Mouse (Mus musculus): ENCODE data around the gene Gsto1. TPM values are rescaled to one million over a fixed set of nuclear protein-coding genes. Genes with fewer than 3 reads are reported as not detected.
A peak's percentile ranks its signal among the peaks of the same experiment; 100 is the strongest.

Gsto1 gene
- total RNA-seq, 2 experiments from 2014 or later = 45.3 to 52.3 TPM

- no peak for DNase-seq
Observed at GRCm38 (mm10) chr19:47857957-47858942, 3.5 kb downstream of the Gsto1 start.

GRCm38 (mm10) chr19:47859180-47859579, 4.4 kb downstream of the Gsto1 start:
- no peak for DNase-seq

DNA sequence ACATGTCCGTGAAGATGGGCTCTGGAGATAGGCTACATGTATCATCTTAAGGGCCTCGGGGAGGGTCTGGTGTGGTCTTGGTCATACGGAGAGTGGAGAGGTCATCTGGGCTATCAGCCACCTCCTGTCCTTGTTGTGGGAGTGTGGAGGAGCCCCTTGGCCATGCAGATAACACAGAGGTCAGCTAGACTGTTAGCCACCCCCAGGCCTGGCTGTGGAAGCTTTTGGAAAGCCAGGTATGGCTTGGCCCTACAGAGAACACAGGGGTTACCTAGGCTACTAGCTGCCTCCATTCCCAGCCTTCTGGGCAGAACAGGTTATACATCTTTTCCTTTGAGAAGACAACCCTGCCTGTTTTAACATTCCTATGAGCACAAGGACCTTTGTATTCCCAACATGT, 7.8 kb downstream of the Gsto1 start:
- DNase-seq = no peak

DNA sequence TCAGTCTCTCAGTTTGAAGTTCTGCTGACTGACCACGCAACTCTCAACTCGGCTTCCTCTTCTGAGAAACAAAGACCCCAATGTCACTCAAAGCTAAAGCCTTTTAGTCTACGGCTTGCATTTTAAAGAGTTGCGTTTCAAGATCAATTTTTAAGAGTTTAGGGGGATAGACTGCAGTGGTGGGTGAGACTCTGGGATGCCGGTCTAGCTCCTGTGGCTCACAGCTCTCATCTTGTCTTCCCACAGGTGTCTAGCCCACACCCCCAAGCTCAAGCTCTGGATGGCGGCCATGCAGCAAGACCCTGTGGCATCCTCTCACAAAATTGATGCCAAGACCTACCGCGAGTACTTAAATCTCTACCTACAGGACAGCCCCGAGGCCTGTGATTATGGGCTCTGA, 9.3 kb downstream of the Gsto1 start:
- no peak for DNase-seq

DNA sequence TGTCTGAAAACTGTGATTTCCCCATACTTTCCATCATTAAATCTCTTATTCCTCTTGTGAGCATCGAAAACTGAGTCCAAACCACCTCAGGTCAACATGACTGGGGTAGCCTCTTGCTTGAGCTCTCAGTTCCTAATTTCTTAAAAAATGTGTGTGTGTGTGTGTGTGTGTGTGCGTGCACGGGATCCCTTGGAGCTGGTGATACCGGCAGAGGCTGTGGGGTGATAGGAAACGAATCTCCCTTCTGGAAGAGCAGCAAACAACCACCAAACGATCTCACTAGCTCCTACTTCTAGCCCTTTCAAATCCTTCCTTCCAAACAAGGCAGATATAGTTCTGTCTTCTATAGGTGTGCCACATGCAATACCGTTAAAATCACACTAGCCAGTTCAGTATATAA, 10.0 kb downstream of the Gsto1 start:
- no peak for DNase-seq

- DNase-seq = peak; percentile 96
Observed at GRCm38 (mm10) chr19:47865353-47865947, 10.7 kb downstream of the Gsto1 start, which contains the start of gene Gsto2. Gene Gsto2, plus strand, starts transcription at chr19:47865534.

DNA sequence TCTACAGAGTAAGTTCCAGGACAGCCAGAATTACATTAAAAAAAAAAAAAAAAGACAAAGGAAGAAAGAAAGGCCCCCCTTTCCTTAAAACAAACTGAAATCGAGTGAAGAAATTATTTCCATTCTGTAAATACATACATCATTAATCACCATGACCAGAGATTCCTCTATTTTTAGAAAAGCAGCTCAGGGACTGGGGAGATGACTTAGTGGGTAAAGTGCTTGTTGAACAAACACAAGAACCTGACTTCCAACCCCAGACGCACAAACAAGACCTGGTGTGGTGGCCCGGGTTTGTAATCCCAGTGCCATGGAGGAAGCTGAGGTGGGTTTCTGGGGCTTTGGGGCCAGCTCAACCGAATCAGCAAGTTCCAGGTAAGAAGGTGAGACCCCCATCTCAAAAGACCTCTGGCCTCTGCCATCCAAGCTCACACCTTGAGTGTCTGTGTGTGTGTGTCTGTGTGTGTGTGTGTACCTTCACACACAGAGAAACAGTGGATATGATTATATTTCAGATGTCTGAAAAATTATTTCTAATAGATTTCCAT, 12.9 kb downstream of the Gsto1 start:
- no peak for DNase-seq

DNA sequence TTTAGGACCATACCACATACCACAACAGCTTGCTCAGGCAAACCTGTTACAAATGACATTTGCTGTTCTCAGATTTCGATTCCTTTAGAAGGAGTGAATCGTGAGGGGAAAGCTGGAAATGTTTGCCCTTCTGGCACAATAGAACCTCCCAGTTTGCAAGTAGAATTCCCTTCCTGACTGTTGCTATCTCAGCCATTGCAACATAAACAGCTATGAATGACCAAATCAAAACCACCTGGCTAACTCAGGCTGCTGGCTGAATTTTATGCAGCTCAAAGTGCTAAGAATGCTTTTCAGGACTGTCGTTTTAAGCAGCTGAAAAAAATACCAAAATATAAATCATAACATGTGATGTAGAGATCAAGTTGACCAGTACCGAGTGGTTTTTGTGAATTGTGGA, 14.2 kb downstream of the Gsto1 start:
- no peak for DNase-seq

DNA sequence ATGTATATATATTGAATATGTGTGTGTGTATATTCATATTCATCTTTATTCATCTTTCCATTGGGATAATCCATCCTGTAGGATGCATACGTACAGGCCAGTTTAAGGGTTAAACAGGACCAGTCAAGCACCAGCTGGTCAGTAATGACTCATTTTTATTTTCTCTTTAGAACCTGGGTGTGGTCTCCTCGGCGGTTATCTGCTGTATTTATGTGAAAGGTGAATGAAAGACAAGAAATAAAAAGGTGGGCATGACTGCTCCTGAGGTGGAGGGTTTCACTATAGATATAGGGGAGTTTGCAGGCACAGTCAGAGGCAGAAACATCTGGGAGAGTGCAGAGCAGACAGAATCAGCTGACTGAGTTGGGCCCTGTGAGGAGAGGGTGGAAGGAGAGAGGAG, 14.7 kb downstream of the Gsto1 start:
- no peak for DNase-seq

GRCm38 (mm10) chr19:47870102-47870666, 15.4 kb downstream of the Gsto1 start:
- DNase-seq = no peak

DNA sequence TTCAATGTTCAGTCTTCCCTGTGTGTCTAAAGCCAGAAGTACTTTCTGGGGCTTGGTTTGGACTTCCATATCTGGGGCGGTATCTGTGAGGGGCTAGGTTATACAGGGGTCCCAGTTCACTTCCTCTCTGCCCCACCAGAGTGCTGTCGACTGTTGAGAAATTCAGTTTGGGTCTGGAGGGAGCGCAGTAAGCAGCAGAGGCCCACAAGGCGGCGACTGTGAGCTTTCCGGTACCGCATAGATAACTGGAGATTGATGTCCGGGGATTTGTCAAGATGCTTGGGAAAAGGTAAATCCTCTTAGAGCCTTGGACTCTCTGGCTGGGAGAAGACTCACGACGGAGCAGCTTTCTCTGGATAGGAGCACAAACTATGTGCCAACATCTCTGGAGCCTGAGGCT, 16.7 kb downstream of the Gsto1 start:
- no peak for DNase-seq

GRCm38 (mm10) chr19:47876252-47876651, 21.5 kb downstream of the Gsto1 start:
- DNase-seq = no peak

DNA sequence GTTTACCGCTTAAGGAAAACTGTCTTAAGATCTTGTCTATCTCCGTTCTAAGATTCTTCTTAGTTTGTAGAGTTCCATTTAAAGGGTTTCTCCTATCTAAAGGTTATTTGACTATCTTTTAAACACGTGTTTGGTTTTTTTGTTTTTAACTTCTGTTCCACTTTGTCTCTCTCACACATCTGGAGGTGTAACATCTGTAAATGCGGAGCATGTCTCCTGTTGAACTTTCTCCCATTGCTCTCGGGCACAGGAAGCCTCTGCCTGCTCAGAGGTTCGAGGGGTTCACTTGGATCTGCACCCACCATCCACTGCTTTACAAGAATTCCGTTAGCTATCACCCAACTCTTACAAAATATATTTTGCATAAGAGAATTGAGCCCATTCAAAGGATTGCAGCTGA, 26.8 kb downstream of the Gsto1 start:
- DNase-seq = no peak

DNA sequence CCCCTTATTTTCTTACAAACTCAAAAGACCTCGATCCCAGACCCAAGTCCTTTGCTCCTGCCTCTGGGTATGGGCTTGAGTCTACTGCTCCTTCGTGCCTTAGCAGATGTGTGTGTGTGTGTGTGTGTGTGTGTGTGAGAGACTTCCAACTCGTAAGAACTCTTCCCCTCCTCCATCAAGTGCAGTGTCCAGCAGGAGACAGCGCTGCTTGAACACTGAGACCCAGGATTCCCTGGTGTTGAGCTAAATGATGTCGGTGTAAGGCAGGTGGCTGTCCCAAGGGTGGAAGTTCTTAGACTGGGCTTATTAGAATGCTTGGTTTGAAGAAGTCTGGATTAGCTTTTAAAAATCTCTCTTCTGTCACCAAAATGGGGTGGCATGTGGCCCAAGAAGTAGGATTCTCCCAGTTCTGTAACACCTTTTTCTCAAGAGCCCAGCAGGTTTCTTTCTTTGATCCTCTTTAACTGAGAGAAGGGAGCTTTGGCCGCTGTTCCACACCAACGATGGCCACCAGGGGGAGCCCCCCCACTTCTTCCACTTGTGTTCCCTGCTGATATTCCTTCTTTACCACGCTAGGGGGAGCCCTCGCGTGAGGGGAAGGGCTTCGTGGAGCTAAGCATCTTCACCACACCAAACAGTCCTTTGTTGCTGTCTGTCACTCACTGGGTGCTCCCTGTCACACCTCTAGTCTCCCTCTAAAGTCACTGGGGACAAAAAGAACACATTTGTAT, 27.5 kb downstream of the Gsto1 start:
- DNase-seq = peak; percentile 43

DNA sequence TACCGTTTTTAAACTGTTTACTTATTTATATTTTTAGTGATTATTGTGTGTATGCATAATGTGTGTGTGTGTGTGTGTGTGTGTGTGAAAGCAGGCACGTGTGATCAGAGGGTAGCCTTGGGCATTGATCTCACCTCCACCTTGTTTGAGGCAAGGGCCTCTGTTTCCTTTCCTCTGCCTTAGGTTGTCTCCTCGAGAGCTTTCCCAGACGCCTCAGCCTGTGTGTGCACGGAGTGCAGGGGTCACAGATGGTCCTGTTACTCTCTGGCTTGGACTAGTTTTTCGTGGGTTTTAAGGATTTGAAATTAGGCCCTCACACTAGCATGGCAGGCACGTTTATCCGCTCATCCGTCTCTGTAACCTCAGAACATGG, 28.1 kb downstream of the Gsto1 start:
- DNase-seq = no peak

- no peak for DNase-seq
Observed at GRCm38 (mm10) chr19:47884296-47885085, 29.7 kb downstream of the Gsto1 start.

GRCm38 (mm10) chr19:47885191-47885743, 30.5 kb downstream of the Gsto1 start:
- DNase-seq = no peak

DNA sequence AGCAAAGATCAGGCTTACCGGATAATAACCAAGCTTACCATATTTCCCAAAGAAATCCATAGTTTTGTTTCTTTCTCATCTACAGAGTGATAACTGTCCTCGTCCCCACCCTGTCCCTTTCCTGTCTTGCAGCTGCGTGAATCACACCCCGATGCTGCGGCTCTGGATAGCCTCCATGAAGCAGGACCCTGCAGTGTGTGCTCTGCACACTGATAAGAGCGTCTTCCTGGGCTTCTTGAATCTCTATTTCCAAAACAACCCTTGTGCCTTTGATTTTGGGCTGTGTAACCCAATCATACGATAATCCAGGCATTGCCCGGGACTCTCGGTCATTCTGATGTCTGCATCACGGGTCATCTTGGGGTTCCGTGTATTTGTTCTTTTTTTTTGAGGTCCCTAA, 31.1 kb downstream of the Gsto1 start:
- no peak for DNase-seq

- DNase-seq = peak; percentile 40
Observed at GRCm38 (mm10) chr19:47886617-47887016, 31.8 kb downstream of the Gsto1 start.

- no peak for DNase-seq
Observed at GRCm38 (mm10) chr19:47887417-47887816, 32.6 kb downstream of the Gsto1 start.

GRCm38 (mm10) chr19:47888037-47888436, 33.3 kb downstream of the Gsto1 start:
- DNase-seq = no peak

All from gastrocnemius, postnatal 25 days (tissue).